Mouse (Mus musculus): ENCODE results near the gene Nt5c3. TPM values are rescaled to one million over a fixed set of nuclear protein-coding genes. Genes with fewer than 3 reads are reported as not detected.

Gene Nt5c3
- total and polyA plus RNA-seq, 2 experiments: 12.6 to 42.9 TPM

GRCm38 (mm10) chr6:56931648-56932415 lies 8.1 kb upstream of the Nt5c3 start:
- no peak overlapping the region for H3K9ac ChIP-seq (ENCODE audit: low read depth, low read length)
- no peak overlapping the region for H3K27ac ChIP-seq (replicated peaks; ENCODE audit: insufficient read depth, low read depth, low read length)
- H3K79me2 ChIP-seq (ENCODE audit: control insufficient read depth, insufficient read depth, low read length): no peaks in the 10 kb centered on the region
- TF ChIP-seq POLR2A (IDR thresholded peaks at IDR 0.05; ENCODE audit: extremely low read depth, insufficient read depth, low read length): no peak
- no peak for TF ChIP-seq CTCF (IDR thresholded peaks at IDR 0.05; ENCODE audit: low read depth, low read length)
- H3K4me1 ChIP-seq (ENCODE audit: control insufficient read depth, insufficient read depth, low read length): no peaks in the 10 kb centered on the region
- no peaks in the 10 kb centered on the region for H3K27me3 ChIP-seq (ENCODE audit: control insufficient read depth, insufficient read depth, low read length)
- no peaks in the 10 kb centered on the region for H3K36me3 ChIP-seq (ENCODE audit: control insufficient read depth, insufficient read depth, low read length)
- no peak for DNase-seq (ENCODE audit: extremely low read depth, low read depth, low spot score)
- 74% methylated on average over 4 of the region's 4 CpGs for WGBS
- no peak overlapping the region for H3K4me3 ChIP-seq (ENCODE audit: insufficient read depth, low read depth, low read length)

GRCm38 (mm10) chr6:56923331-56923725 lies 404 bp downstream of the Nt5c3 start:
- Histone ChIP-seq H3K27me3 (ENCODE audit: control insufficient read depth, insufficient read depth, low read length) (no peaks in the 10 kb centered on the region), H3K27ac (replicated peaks; ENCODE audit: insufficient read depth, low read depth, low read length) (peak overlapping the region; percentile 68), H3K79me2 (ENCODE audit: control insufficient read depth, insufficient read depth, low read length) (peaks cover 8% of the 10 kb centered on the region), H3K4me1 (ENCODE audit: control insufficient read depth, insufficient read depth, low read length) (peaks cover 23% of the 10 kb centered on the region), H3K4me3 (ENCODE audit: insufficient read depth, low read depth, low read length) (peak overlapping the region; percentile 95), H3K9ac (ENCODE audit: low read depth, low read length) (peak overlapping the region; percentile 90), H3K36me3 (ENCODE audit: control insufficient read depth, insufficient read depth, low read length) (no peaks in the 10 kb centered on the region)
- DNase-seq (ENCODE audit: extremely low read depth, low read depth, low spot score): peak; percentile 77
- TF ChIP-seq POLR2A (IDR thresholded peaks at IDR 0.05; ENCODE audit: extremely low read depth, insufficient read depth, low read length): no peak
- TF ChIP-seq CTCF (IDR thresholded peaks at IDR 0.05; ENCODE audit: low read depth, low read length): no peak
- under 1% methylated on average over 25 of the region's 25 CpGs for WGBS

GRCm38 (mm10) chr6:56920222-56921092 lies 3.3 kb downstream of the Nt5c3 start:
- peak; percentile 93 for DNase-seq (ENCODE audit: extremely low read depth, low read depth, low spot score)
- 10% methylated on average over 12 of the region's 12 CpGs for WGBS
- Histone ChIP-seq H3K9ac (ENCODE audit: low read depth, low read length) (peak overlapping the region; percentile 48), H3K27ac (replicated peaks; ENCODE audit: insufficient read depth, low read depth, low read length) (peak overlapping the region; percentile 98), H3K36me3 (ENCODE audit: control insufficient read depth, insufficient read depth, low read length) (no peaks in the 10 kb centered on the region), H3K4me1 (ENCODE audit: control insufficient read depth, insufficient read depth, low read length) (peaks cover 31% of the 10 kb centered on the region), H3K4me3 (ENCODE audit: insufficient read depth, low read depth, low read length) (peak overlapping the region; percentile 1; the same call in 1 of the 2 replicates), H3K27me3 (ENCODE audit: control insufficient read depth, insufficient read depth, low read length) (no peaks in the 10 kb centered on the region), H3K79me2 (ENCODE audit: control insufficient read depth, insufficient read depth, low read length) (peaks cover 29% of the 10 kb centered on the region)
- TF ChIP-seq POLR2A (IDR thresholded peaks at IDR 0.05; ENCODE audit: extremely low read depth, insufficient read depth, low read length) (no peak), CTCF (IDR thresholded peaks at IDR 0.05; ENCODE audit: low read depth, low read length) (no peak)

GRCm38 (mm10) chr6:56919330-56920044 lies 4.2 kb downstream of the Nt5c3 start:
- DNase-seq (ENCODE audit: extremely low read depth, low read depth, low spot score): peak; percentile 90
- 20% methylated on average over 7 of the region's 7 CpGs for WGBS
- Histone ChIP-seq H3K27me3 (ENCODE audit: control insufficient read depth, insufficient read depth, low read length) (no peaks in the 10 kb centered on the region), H3K36me3 (ENCODE audit: control insufficient read depth, insufficient read depth, low read length) (no peaks in the 10 kb centered on the region), H3K27ac (replicated peaks; ENCODE audit: insufficient read depth, low read depth, low read length) (peak overlapping the region; percentile 98), H3K4me1 (ENCODE audit: control insufficient read depth, insufficient read depth, low read length) (peaks cover 32% of the 10 kb centered on the region), H3K4me3 (ENCODE audit: insufficient read depth, low read depth, low read length) (no peak overlapping the region), H3K79me2 (ENCODE audit: control insufficient read depth, insufficient read depth, low read length) (peaks cover 34% of the 10 kb centered on the region), H3K9ac (ENCODE audit: low read depth, low read length) (peak overlapping the region; percentile 48)
- TF ChIP-seq POLR2A (IDR thresholded peaks at IDR 0.05; ENCODE audit: extremely low read depth, insufficient read depth, low read length): no peak
- no peak for TF ChIP-seq CTCF (IDR thresholded peaks at IDR 0.05; ENCODE audit: low read depth, low read length)

- peak; percentile 51 for DNase-seq (ENCODE audit: extremely low read depth, low read depth, low spot score)
- H3K4me1 ChIP-seq (ENCODE audit: control insufficient read depth, insufficient read depth, low read length): peaks cover 41% of the 10 kb centered on the region
- WGBS: 47% methylated on average over 12 of the region's 12 CpGs
- H3K27ac ChIP-seq (replicated peaks; ENCODE audit: insufficient read depth, low read depth, low read length): peak overlapping the region; percentile 85
- no peak for TF ChIP-seq CTCF (IDR thresholded peaks at IDR 0.05; ENCODE audit: low read depth, low read length)
- no peak for TF ChIP-seq POLR2A (IDR thresholded peaks at IDR 0.05; ENCODE audit: extremely low read depth, insufficient read depth, low read length)
- peak overlapping the region; percentile 13; the same call in 1 of the 2 replicates for H3K4me3 ChIP-seq (ENCODE audit: insufficient read depth, low read depth, low read length)
- peak overlapping the region; percentile 62; the same call in 1 of the 2 replicates for H3K9ac ChIP-seq (ENCODE audit: low read depth, low read length)
- peaks cover 39% of the 10 kb centered on the region for H3K79me2 ChIP-seq (ENCODE audit: control insufficient read depth, insufficient read depth, low read length)
- no peaks in the 10 kb centered on the region for H3K36me3 ChIP-seq (ENCODE audit: control insufficient read depth, insufficient read depth, low read length)
- no peaks in the 10 kb centered on the region for H3K27me3 ChIP-seq (ENCODE audit: control insufficient read depth, insufficient read depth, low read length)
Observed at GRCm38 (mm10) chr6:56917578-56918368, 6.0 kb downstream of the Nt5c3 start.

All from liver, adult 2 months (tissue).